Mouse (Mus musculus): ENCODE results near the gene Mylip.

DNA sequence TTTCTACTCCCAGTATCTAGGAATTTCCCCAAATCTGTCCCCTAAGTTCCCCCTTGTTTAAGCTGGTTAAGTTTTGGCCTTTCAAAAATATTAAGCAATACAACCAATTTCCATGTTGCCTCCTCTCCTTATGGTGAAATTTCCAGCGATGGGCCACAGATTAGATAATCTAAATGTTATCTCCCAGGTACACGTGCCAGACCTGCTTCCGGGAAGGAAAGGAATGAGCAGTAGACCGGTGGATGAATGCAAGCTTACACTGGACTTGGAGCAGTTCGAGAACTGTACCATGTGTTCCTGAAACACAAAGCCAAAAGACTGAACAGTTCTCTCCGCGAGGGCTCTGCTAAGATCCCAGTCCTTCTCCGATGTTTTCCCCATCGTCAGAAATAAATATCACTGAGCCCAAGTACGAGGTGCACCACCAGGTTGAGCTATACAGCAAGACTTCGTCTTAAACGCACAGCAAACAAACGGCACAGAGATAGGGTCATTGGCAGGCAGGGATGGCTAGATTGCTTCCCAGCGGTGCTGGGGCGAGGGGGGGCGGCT is 1.2 kb upstream of the Mylip start:
- TF ChIP-seq GATA1 (IDR thresholded peaks at IDR 0.05; ENCODE audit: low read length), result no peak
- TF ChIP-seq TAL1 (IDR thresholded peaks at IDR 0.05; ENCODE audit: low read length), result no peak

Measured in erythroblast, embryonic 14.5 days (primary cell).